Mouse (Mus musculus): ENCODE results near the gene Tert.
A peak's percentile ranks its signal among the peaks of the same experiment; 100 is the strongest.

Tert gene

DNA sequence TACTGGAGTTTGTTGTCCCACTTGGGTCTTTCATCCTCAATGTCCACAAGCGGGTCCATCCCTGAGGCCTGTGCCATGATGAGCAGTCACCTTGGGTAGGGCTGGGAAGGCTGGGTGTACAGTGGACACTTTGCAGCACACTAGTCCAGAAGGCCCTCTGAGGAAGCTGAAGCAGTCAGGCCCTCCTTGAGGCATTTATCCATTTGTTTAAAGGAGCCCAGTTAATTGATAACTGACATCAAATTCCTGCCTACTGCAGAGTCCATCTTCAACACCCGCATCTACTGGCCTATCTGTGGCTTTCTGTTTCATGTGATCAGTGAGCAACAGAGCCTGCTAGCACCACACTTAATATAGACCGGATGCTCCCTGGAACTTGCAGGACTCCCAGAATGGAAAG is 51.1 kb downstream of the Tert start, which contains the start of gene Slc6a18:
Gene Slc6a18, minus strand, starts transcription at position 171 of the 400 bp plus-strand sequence.
- DNase-seq = peak; percentile 64

DNA sequence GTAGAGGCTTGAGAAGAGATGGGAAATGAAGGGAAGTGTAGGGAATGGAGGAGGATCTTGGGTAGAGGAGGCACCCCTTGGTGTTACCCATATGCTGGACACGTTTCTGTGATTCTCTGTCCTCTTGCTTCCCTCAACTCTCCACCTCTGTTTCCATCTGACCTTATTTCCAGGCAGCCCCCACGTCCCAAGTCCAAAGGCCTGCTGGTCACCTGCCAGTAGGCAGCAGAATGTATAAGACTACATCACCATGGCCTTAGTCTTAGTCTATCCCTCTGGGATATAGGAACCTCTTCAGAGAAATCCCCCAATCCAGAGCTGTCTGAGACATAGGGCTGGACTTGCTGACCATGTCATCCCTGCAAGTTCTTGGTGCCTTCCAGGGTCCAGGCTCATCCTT is 52.6 kb downstream of the Tert start:
- peak; percentile 67 for DNase-seq

DNA sequence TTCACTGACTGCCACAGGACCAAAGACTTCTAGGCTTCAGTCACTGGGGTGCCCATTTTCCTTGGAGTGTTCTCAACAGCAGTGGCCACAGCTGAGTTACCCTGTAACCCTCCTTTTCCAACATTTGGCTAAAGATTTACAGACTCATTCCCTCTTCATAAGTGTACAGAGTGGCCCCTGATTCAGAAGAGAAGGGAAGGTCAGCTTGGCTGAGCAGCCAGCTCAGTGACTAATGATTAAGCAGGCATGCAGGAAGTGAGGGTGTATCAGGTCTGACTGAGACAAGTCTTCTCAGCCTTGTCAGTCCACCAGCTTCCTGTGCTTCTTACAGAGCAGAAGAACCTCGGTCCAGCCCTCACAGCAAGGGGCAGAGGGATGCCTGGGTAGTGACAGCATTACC is 53.7 kb downstream of the Tert start:
- DNase-seq = peak; percentile 79

DNA sequence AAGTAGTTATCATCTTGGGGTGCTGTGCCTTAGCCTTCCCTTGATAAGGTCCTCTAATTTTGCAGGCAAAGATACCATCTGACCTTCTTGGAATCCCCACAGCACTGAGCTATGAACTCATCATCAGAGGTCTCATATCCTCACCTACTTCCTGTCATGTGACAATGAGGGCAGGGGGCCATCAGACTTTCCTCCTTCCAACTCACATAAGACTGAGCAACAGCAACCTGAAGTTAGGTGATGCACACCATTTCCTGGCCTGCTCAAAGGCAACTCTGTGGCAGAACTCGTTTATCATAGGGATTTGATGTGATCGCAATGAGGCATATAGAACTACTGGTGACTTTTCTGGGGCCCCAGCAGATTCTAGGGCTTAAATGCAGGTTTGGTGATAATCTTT is 55.5 kb downstream of the Tert start:
- no peak for DNase-seq

DNA sequence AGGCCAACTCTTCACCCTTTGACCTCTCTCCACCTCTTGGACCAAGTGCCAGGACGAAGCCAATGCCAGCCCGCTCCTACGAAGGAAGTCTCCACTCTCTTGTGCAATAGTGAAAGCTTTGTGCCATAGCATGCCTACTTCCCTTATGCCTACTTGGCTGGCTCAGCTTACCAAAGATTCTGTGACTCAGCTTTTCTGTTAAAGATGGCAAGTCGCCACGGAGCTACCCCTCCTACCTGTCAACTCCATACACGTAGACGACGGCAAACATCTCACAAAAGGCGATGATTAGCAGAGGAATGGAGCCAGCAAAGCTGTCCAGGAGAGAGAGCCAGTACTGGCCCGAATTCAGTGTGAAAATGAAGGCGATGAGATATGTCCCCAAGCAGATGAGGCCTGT is 57.0 kb downstream of the Tert start:
- no peak for DNase-seq

DNA sequence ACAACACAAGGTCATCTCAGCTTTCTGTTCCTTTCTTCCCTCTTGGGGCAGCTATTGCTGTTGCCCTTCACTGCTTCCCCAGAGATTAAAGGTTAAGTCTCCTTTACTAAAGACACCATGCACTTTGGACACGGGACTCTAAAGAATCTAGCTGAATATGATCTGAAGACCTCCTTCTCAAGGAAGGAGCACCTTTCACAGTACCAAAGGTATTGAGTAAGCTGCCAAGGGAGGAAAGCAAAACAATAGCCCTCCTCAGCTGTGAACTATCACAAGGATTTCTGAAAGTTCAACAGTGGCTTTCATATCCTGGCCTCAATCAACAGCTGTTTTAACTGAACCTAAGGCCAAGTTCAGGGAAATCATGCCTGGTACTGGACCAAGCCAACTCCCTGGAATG is 57.7 kb downstream of the Tert start:
- DNase-seq = no peak

DNA sequence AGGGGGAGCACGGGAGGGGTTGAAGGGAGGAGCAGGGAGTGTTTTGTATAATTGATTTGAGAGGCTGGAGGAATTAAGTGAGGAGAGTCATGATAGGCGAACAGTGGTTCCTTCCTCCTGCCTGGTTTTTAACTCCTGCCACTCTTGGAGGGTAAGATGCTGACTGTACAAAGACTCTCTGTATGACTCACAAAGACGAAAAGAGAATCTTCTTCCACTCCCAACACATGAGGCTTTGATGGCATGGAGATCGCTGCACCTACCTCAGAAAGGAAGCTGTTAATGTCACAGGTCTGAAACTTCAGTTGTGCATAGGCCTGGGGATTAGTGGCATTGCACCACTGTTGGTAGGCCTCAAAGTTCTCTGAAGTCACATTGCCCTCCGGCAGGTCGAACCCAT is 58.8 kb downstream of the Tert start:
- DNase-seq = no peak

DNA sequence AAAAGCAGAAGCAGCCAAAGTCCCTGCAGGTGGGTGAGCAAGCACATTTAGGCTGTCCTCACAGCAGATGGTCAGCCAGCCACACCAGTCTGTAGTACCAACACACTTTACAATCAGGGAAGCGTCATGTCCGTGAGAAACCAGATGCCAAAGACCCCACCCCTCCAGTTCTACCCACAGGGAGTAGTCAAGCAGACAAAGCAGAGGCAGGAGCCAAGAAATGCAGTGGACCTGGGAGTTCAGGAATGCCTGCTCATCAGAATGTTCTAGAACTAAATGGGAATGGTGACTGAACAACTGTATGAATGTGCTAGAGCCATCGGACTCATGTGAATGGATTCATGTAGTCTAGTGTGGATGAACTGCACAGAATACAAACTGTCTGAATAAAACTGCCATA is 60.9 kb downstream of the Tert start:
- DNase-seq = peak; percentile 49

DNA sequence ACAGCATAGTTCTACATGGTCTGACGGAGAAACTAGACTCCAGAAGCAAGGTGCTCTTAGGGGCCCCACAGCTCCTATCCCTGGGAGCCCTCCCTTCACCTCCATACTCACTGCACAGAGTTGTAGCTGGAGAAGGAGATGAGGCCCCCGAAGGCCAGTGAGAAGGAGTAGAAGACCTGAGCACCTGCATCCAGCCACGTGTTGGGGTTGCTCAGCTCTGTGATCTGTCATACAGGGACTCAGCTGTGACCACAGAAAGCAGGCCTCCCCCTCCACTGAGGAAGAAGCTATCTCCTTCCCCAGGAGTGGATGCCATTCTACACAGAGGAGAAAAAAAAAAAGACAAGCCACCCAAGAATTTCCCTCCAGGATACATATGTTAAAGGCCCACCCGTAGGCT is 62.2 kb downstream of the Tert start:
- DNase-seq = no peak

DNA sequence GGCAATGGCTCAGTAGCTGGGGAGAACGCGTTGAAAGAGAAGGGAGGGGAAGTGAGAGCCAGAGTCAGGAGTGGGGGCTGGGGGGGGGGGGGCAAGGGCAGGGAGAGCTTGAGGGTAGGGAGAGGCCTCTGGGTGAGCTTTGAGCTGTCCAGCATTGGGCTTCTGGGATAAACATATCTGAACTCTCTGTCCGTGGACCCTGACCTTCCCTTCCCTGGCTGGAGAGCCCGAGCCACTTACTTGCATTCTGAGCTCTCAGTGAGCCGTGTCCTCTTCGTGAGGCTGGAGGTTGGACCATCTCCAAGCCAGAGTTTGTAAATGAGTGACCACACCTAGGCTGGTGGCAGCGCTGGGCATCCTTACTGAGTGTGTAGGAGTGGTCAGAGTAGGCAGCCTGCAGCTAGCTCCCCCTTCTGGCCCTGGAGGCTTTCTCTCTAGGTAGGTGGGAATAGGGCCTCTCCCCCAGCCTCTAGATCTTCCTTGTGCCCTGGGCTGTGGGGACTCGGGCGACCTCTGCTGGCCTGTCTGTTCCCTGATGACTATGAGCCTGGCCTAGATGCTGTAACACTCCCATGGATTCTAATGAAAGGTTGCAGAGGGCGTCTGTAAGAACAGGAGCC is 65.6 kb downstream of the Tert start:
- peak; percentile 95 for DNase-seq

DNA sequence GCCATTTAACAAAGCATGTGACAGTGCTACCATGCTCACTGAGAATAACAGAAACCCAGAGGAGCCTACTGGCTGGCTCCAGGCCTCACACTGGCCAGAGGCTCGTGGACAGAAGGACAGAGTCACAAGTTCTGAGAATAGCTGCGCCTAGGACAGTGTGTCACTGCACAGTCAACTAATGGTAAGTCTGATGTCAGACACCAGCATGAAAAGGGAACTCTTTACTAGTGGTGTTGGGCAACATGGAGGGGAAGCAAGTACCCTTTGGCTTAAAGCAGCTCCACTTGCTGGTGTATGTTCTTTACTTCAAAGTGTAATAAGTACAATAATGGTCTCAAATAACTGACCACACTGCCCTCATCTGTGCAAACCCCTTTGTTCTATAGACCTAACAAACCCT is 66.6 kb downstream of the Tert start:
- no peak for DNase-seq

DNA sequence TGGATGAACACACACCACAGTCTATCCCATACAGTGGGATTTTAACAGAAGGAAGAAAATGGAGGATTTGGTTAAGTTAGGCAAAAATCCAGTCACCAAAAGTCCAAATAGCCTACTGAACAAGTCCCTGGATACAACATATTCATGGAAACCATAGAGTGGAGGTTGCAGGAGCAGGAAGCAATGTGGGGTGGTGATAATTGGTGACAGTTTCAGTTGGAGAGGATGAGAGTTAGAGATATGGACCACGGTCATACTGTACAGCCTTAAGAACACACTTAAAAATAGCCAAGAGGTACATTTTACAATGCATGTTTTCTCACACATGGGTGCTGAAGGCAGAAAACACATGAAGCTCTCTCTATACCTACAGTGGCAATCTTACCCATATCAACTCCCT is 68.3 kb downstream of the Tert start:
- DNase-seq = no peak

DNA sequence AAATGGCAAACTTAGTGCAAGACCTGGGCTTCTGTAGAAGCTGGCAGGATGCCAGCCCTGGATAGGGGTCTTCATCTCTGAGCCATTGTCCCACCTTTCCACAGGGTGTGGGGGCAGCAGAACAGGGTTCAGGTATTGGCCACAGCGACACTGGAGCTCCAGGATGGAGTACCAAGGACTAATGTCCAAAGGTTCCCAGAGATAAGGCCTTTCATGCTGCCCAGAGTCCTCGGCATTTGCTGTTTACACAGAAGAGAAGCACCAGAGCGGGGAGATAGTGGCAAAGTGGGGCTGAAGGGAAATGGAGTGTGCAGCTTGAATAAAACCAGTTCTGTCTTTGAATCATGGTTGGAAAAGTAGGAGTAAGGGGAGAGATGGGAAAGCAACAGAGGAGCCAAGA is 69.8 kb downstream of the Tert start:
- no peak for DNase-seq

Measured in kidney, postnatal 14 days (tissue).